Mouse (Mus musculus): ENCODE data around the gene Hmx1. TPM values are rescaled to one million over a fixed set of nuclear protein-coding genes. Genes with fewer than 3 reads are reported as not detected.

Hmx1 gene
- polyA plus RNA-seq, 1 experiment, result 0.24 TPM

DNA sequence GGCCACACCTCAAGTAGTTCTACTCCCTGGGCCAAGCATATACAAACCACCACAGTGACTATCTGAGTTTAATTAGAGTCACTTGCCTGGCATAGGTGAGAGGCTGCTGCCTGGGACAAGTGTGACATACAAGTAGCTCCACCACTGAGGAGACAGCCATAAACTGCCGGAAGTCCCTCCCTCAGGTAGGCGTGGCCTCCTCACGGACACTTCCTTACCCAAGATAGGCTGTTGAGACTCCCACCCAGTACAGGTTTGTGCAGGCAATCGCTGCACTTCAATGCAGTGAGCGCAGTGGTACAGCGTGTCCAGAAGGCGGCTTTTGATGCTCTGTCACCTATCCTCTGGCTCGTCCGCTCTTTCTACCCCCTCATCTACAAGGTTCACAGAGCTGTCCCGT is 22.1 kb downstream of the Hmx1 start:
- Histone ChIP-seq H3K27me3 (ENCODE audit: control insufficient read depth, insufficient read depth, low read length) (no peaks in the 10 kb centered on the region), H3K27ac (ENCODE audit: control insufficient read depth, insufficient read depth, low read length) (no peak overlapping the region), H3K4me3 (ENCODE audit: control insufficient read depth, insufficient read depth, low read length) (no peak overlapping the region), H3K4me1 (replicated peaks; ENCODE audit: control insufficient read depth, insufficient read depth, low read length) (no peaks in the 10 kb centered on the region), H3K36me3 (ENCODE audit: control insufficient read depth, insufficient read depth, low read length) (no peaks in the 10 kb centered on the region)
- 71% methylated on average over 10 of the region's 10 CpGs for WGBS
- no peak for DNase-seq
- no peak for TF ChIP-seq POLR2A (IDR thresholded peaks at IDR 0.05; ENCODE audit: control insufficient read depth, extremely low read depth, insufficient read depth, low read length, poor library complexity)
- no peak for TF ChIP-seq CTCF (IDR thresholded peaks at IDR 0.05; ENCODE audit: borderline replicate concordance, control insufficient read depth, extremely low read depth, insufficient read depth, low read length, poor library complexity)

DNA sequence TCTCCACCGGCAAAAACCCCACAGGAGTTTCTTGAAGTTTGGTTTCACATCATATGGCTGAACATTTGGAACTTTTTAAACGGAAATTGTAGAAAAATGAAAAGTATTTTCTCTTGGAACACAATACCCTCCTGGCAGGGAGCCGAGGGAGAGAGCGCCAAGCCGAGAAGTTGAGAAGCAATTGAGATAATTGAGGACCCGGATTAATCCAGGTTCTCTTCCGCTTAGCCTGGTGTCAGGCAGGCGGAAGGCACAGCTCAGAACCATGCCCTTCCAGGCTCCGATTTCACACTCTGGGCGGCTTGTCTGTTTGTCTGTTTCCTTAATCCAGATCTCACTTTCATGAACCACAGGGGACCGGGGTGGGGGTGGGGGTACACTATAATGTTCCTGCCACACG is 23.9 kb downstream of the Hmx1 start:
- WGBS, result 39% methylated on average over 12 of the region's 12 CpGs
- TF ChIP-seq POLR2A (IDR thresholded peaks at IDR 0.05; ENCODE audit: control insufficient read depth, extremely low read depth, insufficient read depth, low read length, poor library complexity) (no peak), CTCF (IDR thresholded peaks at IDR 0.05; ENCODE audit: borderline replicate concordance, control insufficient read depth, extremely low read depth, insufficient read depth, low read length, poor library complexity) (no peak)
- H3K36me3 ChIP-seq (ENCODE audit: control insufficient read depth, insufficient read depth, low read length), result no peaks in the 10 kb centered on the region
- no peaks in the 10 kb centered on the region for H3K27me3 ChIP-seq (ENCODE audit: control insufficient read depth, insufficient read depth, low read length)
- H3K27ac ChIP-seq (ENCODE audit: control insufficient read depth, insufficient read depth, low read length), result no peak overlapping the region
- no peak overlapping the region for H3K4me3 ChIP-seq (ENCODE audit: control insufficient read depth, insufficient read depth, low read length)
- no peak for DNase-seq
- H3K4me1 ChIP-seq (replicated peaks; ENCODE audit: control insufficient read depth, insufficient read depth, low read length), result no peaks in the 10 kb centered on the region

DNA sequence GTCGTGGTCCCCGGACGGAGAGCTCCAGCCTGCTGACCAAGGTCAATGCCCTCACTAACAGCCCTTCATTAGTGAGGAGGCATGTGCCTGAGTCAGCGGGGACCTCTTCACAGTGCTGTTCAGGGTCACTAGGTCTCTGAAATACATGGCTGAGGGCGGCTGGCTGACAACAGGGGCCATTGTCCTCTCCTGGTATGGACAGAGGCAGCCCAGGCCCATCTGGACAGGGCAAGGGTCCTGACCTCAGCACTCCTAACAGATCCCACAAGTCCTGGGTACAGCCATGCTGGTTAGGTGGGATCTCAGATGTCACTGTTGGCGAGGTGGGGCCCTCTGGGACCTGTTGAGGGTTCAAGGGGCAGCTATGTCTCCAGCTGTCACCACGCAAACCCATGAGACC is 28.8 kb downstream of the Hmx1 start:
- 73% methylated on average over 7 of the region's 7 CpGs for WGBS
- no peak for TF ChIP-seq POLR2A (IDR thresholded peaks at IDR 0.05; ENCODE audit: control insufficient read depth, extremely low read depth, insufficient read depth, low read length, poor library complexity)
- TF ChIP-seq CTCF (IDR thresholded peaks at IDR 0.05; ENCODE audit: borderline replicate concordance, control insufficient read depth, extremely low read depth, insufficient read depth, low read length, poor library complexity), result no peak
- no peak for DNase-seq
- Histone ChIP-seq H3K36me3 (ENCODE audit: control insufficient read depth, insufficient read depth, low read length) (no peaks in the 10 kb centered on the region), H3K4me1 (replicated peaks; ENCODE audit: control insufficient read depth, insufficient read depth, low read length) (no peaks in the 10 kb centered on the region), H3K27ac (ENCODE audit: control insufficient read depth, insufficient read depth, low read length) (no peak overlapping the region), H3K27me3 (ENCODE audit: control insufficient read depth, insufficient read depth, low read length) (no peaks in the 10 kb centered on the region), H3K4me3 (ENCODE audit: control insufficient read depth, insufficient read depth, low read length) (no peak overlapping the region)

DNA sequence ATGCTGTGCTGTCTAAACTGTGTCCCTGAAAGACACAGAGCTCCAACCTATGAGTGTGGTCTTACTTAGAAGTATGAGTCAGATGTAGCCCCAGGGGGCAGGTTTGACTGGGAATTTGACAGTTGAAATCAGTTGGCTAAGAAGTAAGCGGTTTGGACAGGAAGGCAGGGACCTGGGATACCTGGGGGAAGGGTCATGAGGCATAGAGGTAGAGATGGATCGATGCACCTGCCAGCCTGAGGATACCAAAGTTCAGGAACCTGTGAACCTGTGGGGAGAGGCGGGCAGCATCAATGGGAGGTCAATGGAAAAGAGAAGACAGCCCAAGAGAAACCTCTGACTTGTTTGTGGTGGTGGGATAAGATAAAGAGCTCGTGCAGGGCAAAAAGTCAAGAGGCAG is 32.7 kb downstream of the Hmx1 start:
- no peak for DNase-seq
- no peak overlapping the region for H3K27ac ChIP-seq (ENCODE audit: control insufficient read depth, insufficient read depth, low read length)
- WGBS, result 73% methylated on average over 4 of the region's 4 CpGs
- TF ChIP-seq CTCF (IDR thresholded peaks at IDR 0.05; ENCODE audit: borderline replicate concordance, control insufficient read depth, extremely low read depth, insufficient read depth, low read length, poor library complexity) (no peak), POLR2A (IDR thresholded peaks at IDR 0.05; ENCODE audit: control insufficient read depth, extremely low read depth, insufficient read depth, low read length, poor library complexity) (no peak)
- no peaks in the 10 kb centered on the region for H3K4me1 ChIP-seq (replicated peaks; ENCODE audit: control insufficient read depth, insufficient read depth, low read length)
- H3K27me3 ChIP-seq (ENCODE audit: control insufficient read depth, insufficient read depth, low read length), result no peaks in the 10 kb centered on the region
- H3K36me3 ChIP-seq (ENCODE audit: control insufficient read depth, insufficient read depth, low read length), result no peaks in the 10 kb centered on the region
- H3K4me3 ChIP-seq (ENCODE audit: control insufficient read depth, insufficient read depth, low read length), result no peak overlapping the region

DNA sequence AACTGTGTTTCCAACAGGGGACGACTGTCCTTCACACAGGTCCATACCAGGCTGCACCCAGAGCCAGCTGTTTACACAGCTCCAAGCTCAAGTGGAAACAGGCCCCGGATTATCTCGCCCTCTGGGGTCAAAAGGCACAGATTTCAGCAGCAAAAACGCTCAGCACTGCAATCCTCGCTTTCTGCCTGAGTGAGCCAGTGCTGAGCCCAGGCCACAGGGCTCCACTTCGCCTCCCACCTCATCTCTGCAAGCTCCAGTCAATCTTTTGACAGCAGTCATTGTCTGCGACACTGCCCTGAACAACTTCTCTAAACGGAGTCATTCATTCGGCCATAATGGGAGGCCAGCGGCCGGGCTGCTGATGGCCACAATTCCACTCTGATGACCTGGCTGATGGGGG is 36.3 kb downstream of the Hmx1 start:
- no peak for DNase-seq
- Histone ChIP-seq H3K4me3 (ENCODE audit: control insufficient read depth, insufficient read depth, low read length) (no peak overlapping the region), H3K27me3 (ENCODE audit: control insufficient read depth, insufficient read depth, low read length) (no peaks in the 10 kb centered on the region), H3K27ac (ENCODE audit: control insufficient read depth, insufficient read depth, low read length) (no peak overlapping the region), H3K36me3 (ENCODE audit: control insufficient read depth, insufficient read depth, low read length) (no peaks in the 10 kb centered on the region), H3K4me1 (replicated peaks; ENCODE audit: control insufficient read depth, insufficient read depth, low read length) (no peaks in the 10 kb centered on the region)
- TF ChIP-seq POLR2A (IDR thresholded peaks at IDR 0.05; ENCODE audit: control insufficient read depth, extremely low read depth, insufficient read depth, low read length, poor library complexity) (no peak), CTCF (IDR thresholded peaks at IDR 0.05; ENCODE audit: borderline replicate concordance, control insufficient read depth, extremely low read depth, insufficient read depth, low read length, poor library complexity) (no peak)
- WGBS, result 52% methylated on average over 11 of the region's 11 CpGs

DNA sequence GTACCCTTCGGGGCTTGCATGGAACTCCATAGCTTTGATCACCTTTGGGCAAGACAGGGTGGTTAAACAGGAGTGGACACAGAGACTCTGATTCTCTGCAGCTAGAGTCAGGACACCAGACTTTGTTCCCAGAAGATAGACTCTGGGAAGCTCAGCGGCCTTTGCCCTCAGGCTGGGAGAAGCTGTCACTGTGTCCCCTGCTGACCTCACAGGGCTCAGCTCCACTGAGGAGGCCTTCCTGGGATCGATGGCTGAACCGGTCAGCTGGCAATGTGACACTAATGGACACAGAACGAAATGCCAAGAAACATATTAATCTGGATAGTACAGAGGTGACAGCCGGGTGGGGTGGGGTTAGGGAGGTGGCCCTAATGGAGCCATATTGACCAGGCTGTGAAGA is 39.0 kb downstream of the Hmx1 start:
- H3K27me3 ChIP-seq (ENCODE audit: control insufficient read depth, insufficient read depth, low read length), result no peaks in the 10 kb centered on the region
- 86% methylated on average over 6 of the region's 6 CpGs for WGBS
- H3K36me3 ChIP-seq (ENCODE audit: control insufficient read depth, insufficient read depth, low read length), result no peaks in the 10 kb centered on the region
- no peaks in the 10 kb centered on the region for H3K4me1 ChIP-seq (replicated peaks; ENCODE audit: control insufficient read depth, insufficient read depth, low read length)
- H3K27ac ChIP-seq (ENCODE audit: control insufficient read depth, insufficient read depth, low read length), result no peak overlapping the region
- no peak overlapping the region for H3K4me3 ChIP-seq (ENCODE audit: control insufficient read depth, insufficient read depth, low read length)
- no peak for DNase-seq
- TF ChIP-seq CTCF (IDR thresholded peaks at IDR 0.05; ENCODE audit: borderline replicate concordance, control insufficient read depth, extremely low read depth, insufficient read depth, low read length, poor library complexity) (no peak), POLR2A (IDR thresholded peaks at IDR 0.05; ENCODE audit: control insufficient read depth, extremely low read depth, insufficient read depth, low read length, poor library complexity) (no peak)

DNA sequence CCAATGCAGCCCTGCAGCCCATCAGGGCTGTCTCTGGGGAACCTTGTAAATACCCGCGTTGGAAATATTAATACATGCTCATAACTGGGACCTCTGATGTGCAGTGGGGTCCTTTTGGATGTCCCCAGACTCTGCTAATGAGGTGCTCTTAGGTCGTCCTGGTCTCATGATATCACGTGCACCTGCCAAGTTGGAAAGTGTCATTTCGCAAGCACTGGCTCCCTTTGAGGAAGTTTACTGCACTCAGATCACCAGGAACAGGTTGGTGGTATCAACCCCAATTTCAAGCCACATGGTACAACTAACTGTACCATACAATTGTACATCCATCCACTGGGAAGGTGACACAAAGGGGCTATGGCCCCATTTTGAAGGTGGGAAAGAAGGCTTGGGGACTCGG is 39.5 kb downstream of the Hmx1 start:
- Histone ChIP-seq H3K4me1 (replicated peaks; ENCODE audit: control insufficient read depth, insufficient read depth, low read length) (no peaks in the 10 kb centered on the region), H3K36me3 (ENCODE audit: control insufficient read depth, insufficient read depth, low read length) (no peaks in the 10 kb centered on the region), H3K27me3 (ENCODE audit: control insufficient read depth, insufficient read depth, low read length) (no peaks in the 10 kb centered on the region), H3K4me3 (ENCODE audit: control insufficient read depth, insufficient read depth, low read length) (no peak overlapping the region), H3K27ac (ENCODE audit: control insufficient read depth, insufficient read depth, low read length) (no peak overlapping the region)
- TF ChIP-seq POLR2A (IDR thresholded peaks at IDR 0.05; ENCODE audit: control insufficient read depth, extremely low read depth, insufficient read depth, low read length, poor library complexity), result no peak
- TF ChIP-seq CTCF (IDR thresholded peaks at IDR 0.05; ENCODE audit: borderline replicate concordance, control insufficient read depth, extremely low read depth, insufficient read depth, low read length, poor library complexity), result no peak
- WGBS, result 78% methylated on average over 6 of the region's 6 CpGs
- no peak for DNase-seq
